Mouse (Mus musculus): ENCODE data around the gene Ccm2.

The Ccm2 gene

DNA sequence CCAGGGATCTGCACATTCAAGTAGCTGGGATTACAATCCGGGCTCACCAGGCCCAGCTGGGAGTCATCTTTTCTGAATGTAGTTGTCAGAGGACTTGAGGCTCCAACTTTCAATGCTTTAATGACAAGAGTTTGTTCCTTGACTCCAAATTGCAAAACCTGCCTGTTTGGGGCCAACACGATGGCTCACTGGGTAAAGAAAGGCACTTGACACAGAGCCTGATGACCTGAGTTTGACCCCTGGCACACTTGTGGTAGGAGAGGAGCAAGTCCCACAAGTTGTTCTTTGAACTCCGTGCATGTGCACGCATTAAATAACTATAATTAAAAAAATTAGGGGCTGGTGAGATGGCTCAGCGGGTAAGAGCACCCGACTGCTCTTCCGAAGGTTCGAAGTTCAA, 16.7 kb upstream of the Ccm2 start:
- no peak for DNase-seq (ENCODE audit: low spot score in 2 of 2)

DNA sequence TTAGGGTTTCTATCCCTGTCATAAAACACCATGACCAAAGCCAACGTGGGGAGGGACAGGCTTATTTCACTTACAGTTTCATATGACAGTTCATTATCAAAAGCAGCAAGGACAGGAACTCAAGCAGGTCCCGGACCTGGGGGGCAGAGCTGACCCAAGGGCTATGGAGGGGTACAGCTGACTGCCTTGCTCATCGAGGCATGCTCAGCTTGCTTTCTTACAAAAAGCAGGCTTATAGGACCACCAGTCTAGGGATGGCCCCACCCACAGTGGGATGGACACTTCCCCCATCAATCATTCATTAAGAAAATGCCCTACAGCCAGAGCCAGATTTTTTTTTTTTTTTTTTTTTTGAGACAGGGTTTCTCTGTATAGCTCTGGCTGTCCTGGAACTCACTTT, 15.9 kb upstream of the Ccm2 start:
- no peak for DNase-seq (ENCODE audit: low spot score in 2 of 2)

DNA sequence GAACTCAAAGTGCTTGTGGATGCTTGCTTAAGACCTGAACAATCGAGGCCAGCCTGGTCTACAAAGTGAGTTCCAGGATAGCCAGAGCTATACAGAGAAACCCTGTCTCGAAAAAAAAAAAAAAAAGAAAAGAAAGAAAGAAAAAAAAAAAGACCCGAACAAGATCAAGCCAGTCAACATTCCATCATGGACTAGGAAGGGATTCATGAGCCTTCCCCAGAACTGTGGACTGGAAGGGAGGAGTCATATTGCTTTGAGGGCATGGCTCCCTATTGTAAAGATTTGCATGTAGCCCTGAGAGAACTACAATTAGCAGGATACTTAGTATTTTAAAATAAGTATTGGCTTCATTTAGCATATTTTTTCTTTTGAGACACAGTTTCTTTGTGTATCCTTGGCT, 2.0 kb upstream of the Ccm2 start:
- DNase-seq (ENCODE audit: low spot score in 2 of 2): no peak

DNA sequence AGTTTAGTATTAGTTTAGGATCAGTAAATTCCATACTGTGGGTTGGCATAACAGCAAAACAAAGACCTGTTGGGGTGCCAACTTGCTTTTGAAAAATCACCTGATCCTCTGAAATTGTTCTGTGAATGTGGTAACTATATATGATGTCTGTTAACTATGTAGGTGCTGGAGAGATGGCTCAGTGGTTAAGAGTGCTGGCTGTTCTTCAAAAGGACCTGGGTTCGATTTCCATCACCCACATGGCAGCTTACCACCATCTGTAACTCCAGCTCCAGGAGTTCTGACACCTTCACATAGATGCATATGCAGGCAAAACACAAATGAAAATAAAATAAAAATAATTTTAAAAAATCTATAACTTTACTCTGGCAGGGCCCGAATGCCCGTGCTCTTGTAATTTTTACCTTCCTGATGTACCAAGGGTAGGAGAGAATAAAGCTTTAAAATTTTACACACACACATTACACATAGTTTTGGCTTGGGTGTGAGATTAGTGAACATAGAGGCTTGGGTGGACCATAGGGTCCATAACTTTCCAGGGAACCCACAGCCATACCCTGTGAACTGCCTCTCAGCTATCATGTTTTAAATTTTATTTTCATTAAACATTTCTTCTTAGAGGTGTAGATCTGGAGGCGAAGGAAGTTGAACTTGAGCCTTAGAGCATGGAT, 1.4 kb upstream of the Ccm2 start:
- no peak for DNase-seq (ENCODE audit: low spot score in 2 of 2)

- no peak for DNase-seq (ENCODE audit: low spot score in 2 of 2)
Observed at GRCm38 (mm10) chr11:6545857-6546192, 862 bp upstream of the Ccm2 start.

- peak; percentile 79 to 87 for DNase-seq (ENCODE audit: low spot score in 2 of 2)
Observed at GRCm38 (mm10) chr11:6547037-6547680, 472 bp downstream of the Ccm2 start.

GRCm38 (mm10) chr11:6547696-6548325, 1.1 kb downstream of the Ccm2 start:
- no peak for DNase-seq (ENCODE audit: low spot score in 2 of 2)

DNA sequence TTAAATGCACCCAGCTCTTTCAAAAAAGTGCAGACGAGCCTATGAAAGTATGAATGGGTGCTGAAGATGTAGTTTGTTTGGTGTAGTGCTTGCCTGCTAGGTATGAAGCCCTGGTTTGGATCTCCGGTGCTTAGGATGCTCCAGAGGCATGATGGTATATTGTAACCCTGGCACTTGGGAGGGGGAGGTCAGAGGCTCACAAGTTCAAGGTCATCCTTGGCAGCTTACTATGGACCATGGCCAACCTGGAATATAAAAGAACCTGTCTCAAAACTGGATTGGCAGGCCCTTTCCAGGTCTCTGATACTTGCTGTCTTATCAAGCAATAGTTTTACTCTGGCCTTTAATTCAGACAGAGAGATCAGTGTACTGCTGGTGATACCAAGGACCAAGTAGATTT, 3.1 kb downstream of the Ccm2 start:
- DNase-seq (ENCODE audit: low spot score in 2 of 2): no peak

DNA sequence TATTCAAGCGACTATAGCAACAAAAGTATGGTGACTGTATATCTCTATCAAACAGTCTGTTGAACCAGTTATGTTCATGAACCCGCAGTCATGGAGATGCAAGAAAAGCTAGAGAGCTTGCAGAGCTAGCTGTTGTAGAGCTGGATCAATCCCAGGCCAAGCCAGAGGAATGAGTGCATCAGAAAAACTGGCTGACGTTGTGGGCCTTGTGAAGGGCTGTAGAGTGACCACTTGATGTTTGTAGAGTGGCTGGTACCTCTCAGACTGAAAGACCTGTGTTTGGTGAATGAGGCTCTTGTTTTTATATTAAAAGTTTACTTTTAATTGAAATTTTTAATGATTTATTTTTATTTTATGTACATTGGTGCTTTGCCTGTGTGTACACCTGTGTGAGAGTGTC, 3.5 kb downstream of the Ccm2 start:
- no peak for DNase-seq (ENCODE audit: low spot score in 2 of 2)

DNA sequence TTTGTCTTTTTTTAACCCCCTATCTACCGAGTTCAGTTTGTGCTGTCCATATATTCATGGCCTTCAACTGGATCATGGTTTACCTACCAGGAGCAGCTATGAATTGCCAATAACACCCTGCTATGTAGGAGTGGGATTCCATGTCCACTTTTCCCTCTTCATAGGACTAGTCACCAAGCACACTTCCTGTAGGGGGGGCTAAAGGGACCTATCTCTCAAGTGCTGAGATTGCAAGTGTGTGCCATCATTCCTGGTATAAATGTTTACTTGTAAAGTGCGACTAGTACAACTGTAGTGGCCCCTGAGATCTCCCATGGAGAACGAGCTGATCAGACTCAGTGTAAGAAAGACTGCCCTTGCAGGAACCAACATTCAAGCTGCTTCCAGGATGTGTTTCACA, 11.5 kb downstream of the Ccm2 start:
- DNase-seq (ENCODE audit: low spot score in 2 of 2): no peak

DNA sequence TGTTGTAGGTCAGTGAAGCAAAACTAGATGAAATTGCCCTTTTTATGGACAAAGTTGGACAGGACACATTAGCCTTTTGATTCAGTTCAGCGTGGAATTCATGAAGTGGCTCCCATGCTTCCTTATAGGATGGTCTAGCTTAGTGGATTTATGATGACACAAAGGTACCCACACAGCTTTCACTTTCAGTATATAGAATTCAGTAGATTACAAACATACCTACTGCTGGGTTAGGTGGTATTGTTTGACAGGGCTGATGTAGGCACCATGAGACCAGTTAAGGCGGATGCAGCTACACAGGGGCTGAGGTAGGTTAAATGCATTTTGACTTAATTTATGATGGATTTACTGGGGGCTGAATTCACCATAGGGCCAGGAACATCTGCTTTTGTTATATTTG, 13.3 kb downstream of the Ccm2 start:
- no peak for DNase-seq (ENCODE audit: low spot score in 2 of 2)

DNA sequence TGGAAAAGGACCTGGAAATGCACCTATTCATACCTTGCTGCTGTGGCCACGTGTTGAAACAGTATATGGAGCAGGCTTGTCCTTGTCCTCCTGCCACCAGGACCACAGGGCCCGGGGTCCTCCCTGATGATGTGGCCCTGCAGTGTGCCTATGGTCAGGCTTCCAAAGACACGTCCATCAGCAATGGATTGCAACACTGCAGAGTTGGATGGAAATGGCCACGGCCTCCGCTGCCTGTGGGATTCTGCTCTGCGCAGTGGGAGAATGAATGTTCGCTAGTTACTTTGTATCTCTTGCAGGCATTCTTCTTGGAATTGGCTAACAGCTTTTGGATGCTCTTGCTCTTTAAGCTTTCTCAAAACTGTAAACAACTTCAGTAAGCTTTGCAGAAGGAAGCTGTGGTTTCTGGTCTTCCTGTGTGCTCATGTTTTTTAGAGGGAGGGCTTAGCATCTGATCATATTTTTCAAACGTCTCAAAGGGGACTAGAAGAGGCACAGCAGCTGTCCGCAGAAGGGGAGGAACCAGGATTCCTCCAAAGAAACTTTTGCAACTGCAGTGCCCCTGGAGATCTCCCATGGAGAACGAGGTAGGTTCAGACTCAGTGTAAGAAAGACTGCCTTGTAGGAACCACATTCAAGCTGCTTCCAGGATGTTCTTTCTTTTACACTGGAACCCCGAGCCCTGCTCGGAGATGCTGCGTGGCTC, 14.1 kb downstream of the Ccm2 start:
- DNase-seq (ENCODE audit: low spot score in 2 of 2): peak; percentile 48 to 68

GRCm38 (mm10) chr11:6561474-6561873, 14.8 kb downstream of the Ccm2 start:
- no peak for DNase-seq (ENCODE audit: low spot score in 2 of 2)

GRCm38 (mm10) chr11:6562359-6562758, 15.7 kb downstream of the Ccm2 start:
- peak in 1 of 2 experiments; percentile 35 for DNase-seq (ENCODE audit: low spot score in 2 of 2)

GRCm38 (mm10) chr11:6563201-6563600, 16.5 kb downstream of the Ccm2 start:
- DNase-seq (ENCODE audit: low spot score in 2 of 2): no peak

DNA sequence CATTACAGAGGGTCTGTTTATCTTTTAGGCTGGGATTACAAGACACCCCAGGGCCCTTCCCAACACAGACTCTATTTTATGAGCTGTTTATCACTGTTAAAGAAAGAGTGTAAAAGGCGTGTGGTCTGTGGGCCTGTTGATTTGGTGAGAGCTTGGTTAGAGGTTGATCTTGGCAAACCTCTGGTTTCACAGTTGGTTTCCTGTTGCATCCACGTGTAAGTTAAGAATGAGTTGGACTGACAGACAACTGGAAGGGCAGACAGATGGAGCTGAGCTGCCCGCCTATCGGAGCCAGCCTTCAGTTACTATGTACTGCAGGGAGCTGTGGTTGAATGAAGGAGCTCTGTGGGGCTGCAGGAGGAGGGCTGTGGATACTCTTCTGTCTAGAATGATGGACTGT, 19.8 kb downstream of the Ccm2 start:
- DNase-seq (ENCODE audit: low spot score in 2 of 2): no peak

GRCm38 (mm10) chr11:6567951-6568350, 21.3 kb downstream of the Ccm2 start:
- no peak for DNase-seq (ENCODE audit: low spot score in 2 of 2)

DNA sequence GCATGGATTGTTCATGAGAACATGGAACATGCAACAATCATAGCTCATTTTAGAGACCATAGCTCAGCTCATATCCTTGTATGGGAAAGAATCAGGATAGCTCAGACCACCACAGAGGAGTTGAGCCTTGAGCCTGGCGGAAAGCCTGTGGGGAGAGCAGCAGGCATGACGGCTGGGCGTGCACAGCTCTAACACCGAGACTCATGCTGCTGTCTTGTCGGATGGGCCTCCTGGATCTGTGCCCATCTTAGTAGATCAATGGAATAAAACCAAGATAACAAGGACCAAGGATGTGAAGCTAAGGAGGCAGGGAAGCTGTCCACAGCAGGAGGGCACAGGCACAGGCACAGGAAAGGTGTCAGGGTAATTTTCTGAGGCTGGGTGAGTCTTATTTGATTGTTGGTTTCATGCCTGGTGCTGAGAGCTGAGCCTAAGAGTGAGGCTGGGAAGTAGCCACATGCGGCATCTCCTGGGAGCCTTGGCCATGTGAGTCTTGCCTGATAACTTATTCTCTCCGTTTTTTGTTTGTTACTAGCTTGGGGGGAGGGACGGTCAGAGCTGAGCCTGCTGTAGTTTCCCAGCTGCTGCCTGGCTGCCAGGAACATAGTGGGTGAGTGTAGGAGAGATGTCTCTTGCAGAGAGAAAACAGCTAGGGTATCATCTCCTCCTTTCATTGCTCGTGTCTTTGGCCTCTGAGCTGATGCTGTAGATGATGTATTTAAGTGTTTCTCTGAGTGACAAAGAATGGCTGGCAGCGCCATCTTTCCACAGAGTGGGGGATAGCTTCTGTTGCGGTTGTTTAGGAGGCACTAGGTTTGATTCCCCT, 22.1 kb downstream of the Ccm2 start:
- peak; percentile 60 to 65 for DNase-seq (ENCODE audit: low spot score in 2 of 2)

- no peak for DNase-seq (ENCODE audit: low spot score in 2 of 2)
Observed at GRCm38 (mm10) chr11:6569410-6569777, 22.7 kb downstream of the Ccm2 start.

- DNase-seq (ENCODE audit: low spot score in 2 of 2): no peak
Observed at GRCm38 (mm10) chr11:6576151-6576550, 29.5 kb downstream of the Ccm2 start.

DNA sequence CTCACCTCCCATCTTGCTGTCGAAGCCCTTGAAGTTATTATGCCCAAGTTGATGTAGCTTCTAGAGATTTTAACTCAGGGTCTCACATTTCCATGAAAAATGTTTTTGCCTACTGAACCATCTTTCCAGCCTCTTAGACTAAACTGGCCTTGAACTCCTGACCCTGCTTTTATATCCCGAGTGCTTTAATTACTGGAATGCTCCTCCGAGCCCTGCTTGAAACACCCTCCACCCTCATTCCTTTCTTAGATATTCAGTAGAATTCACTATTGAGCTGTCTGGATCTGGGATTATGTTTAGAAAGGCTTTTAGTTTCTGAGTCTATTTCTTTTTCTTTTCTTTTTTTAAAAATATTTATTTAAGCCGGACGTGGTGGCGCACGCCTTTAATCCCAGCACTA, 32.7 kb downstream of the Ccm2 start:
- no peak for DNase-seq (ENCODE audit: low spot score in 2 of 2)

All from heart, adult 9 months (tissue).